Mouse (Mus musculus): Measurements from ENCODE around the gene Asb15. TPM values are rescaled to one million over a fixed set of nuclear protein-coding genes. Genes with fewer than 3 reads are reported as not detected.

Gene Asb15
- polyA plus RNA-seq, 2 experiments from 2014 or later: not detected

GRCm38 (mm10) chr6:24568963-24569362 lies 41.0 kb downstream of the Asb15 start:
- no peak for ATAC-seq

DNA sequence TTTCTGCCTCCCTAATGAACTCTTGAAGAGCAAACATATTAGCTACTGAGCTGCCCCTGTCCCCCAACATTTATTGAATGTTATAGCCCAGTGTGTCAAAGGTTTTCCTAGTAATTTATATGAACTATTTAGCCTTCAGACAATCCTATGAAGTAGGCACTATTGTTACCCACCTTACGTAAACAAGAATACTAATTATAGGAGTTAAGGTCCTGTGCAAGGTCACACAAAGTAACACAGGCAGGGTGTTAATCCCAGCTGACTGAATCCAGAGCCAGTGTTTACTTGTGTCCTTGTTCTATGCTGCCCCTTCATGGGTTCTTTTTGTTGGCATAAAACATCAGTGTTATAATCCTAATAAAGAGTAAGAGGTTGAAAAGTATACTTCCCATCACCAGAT lies 41.8 kb downstream of the Asb15 start:
- ATAC-seq: no peak

GRCm38 (mm10) chr6:24570278-24570677 lies 42.3 kb downstream of the Asb15 start:
- ATAC-seq: no peak

DNA sequence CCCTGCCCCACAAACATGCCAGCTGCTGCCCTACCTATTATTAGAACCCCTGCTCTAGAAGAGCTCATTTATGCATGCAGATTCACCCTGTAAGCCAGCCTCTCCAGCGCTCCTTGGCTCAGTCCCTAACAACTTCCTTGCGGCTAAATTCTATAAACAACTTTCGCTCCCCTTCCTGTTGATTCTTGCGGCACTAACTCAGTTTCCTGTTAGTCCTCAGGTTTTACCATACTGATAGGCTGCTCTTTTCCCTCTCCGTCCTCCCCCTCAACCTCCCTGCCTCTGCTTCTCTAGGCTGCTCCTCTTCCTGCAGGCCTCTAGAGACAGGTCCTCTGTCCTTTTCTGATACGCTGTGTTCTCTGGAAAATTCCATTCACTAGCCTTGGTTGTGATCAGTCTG lies 43.2 kb downstream of the Asb15 start:
- ATAC-seq: no peak

DNA sequence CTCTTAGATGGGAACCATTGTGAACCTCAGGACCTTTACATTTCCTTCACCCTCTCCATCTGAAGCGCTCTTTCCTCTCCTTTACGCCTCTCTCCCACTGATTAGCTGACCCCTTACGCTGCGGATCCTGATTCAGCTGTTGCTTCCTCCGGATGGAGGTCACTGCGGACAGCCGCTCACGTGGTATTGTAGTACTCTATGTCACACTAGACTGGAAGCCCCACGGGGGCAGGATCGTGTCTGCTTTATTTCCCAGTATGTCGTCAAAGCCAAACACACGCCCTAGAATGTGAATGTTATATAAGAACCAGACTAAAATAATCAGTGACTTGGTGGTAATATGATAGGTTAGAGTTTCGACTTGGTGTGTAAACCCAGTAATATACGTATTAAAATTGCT lies 44.5 kb downstream of the Asb15 start:
- ATAC-seq: no peak

GRCm38 (mm10) chr6:24573319-24573718 lies 45.4 kb downstream of the Asb15 start:
- ATAC-seq: no peak

- no peak for ATAC-seq
These were observed 55.5 kb downstream of the Asb15 start for GRCm38 (mm10) chr6:24583456-24583855.

GRCm38 (mm10) chr6:24585431-24586310 lies 57.7 kb downstream of the Asb15 start:
- no peak for ATAC-seq

DNA sequence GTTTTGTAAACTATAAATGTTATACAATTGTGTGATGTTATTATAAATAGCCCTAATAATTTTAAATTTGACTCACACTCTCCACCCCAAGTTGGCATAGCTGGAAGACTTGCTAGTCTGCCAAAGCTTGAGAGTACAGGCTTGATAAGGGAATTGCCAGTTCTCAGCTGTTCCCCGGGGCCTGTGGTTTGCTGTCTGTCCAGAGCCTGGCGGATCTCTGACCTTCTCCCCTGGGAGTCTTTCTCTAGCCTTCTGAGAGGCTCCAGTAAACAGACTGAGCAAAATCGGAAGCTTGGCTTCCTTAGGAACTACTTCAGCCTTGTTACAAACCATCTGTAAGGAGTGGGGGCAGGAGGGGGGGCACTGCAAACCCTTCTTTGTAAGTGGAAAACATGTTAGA lies 58.9 kb downstream of the Asb15 start:
- ATAC-seq: no peak

GRCm38 (mm10) chr6:24590282-24590681 lies 62.3 kb downstream of the Asb15 start:
- ATAC-seq: no peak

DNA sequence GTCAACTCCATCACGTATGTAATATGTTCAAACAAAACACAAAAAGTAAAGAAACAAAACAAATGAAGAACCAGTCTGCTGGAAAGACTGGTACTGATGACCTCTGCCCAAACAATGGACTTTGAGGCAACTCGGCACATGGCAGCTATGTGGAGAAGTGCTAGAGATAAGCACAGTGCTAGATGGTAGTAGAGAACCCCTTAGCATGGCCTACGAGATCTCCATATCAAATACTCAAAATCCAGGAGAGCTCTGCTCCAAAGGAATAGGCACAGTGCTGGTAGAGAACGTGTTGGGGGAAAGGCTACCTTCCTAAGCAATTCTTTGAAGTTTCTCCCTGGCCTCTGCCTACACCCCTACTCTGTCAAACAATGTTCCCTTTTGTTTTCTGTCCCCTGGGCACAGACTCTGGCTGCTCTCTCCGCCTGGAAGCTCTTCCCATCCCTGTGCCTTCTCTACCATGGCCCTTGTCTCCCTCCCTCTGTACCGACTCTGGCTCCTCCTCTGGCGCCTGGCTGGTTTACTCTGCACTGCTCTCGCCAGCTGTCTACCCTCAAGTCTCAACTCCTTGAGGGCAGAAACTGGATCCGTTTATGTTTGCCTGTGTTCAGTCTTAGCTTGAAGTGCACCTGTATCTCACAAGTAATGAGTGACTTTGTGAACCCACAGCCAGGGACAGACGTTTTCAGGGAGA lies 63.7 kb downstream of the Asb15 start:
- ATAC-seq: no peak

DNA sequence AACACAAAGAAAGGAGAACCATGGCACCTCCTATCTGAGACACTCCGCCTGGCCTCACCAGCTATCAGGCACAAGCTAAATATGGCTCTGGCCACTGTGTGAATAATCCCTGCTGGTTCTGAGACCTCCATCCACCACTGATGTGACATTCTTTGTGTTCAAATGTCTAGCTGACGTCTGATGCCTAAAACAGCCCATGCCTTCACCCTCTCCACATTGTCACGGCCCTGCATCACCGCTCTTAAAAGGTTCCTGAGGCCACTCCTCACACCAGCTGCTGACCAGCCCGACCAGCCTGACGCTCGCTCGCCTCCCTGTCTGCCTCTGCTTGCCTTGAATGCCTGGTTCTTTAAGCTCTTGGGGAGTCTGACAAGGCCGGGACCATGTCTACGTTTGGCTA lies 69.6 kb downstream of the Asb15 start, which contains the start of gene Lmod2:
Gene Lmod2, plus strand, starts transcription at position 263 of the 400 bp plus-strand sequence.
- no peak for ATAC-seq

DNA sequence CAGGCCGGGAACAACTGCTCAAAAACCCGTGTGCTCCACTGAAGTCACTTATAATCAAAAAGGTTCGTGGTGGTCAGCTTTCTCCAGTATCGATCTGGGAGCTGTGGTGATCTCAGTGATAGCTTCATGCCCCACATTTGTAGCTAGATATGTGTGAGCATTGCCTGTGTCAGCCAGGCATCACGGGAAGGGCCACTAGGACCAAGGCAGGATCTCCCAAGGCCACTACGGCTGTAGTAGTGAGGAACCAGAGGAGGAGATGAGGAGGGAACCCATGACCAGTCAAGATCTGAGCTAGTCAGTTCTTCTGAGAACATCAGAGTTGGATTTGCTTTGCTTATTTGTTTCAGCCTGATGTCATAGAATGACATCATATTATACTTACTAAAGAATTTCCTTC lies 71.2 kb downstream of the Asb15 start:
- ATAC-seq: no peak

DNA sequence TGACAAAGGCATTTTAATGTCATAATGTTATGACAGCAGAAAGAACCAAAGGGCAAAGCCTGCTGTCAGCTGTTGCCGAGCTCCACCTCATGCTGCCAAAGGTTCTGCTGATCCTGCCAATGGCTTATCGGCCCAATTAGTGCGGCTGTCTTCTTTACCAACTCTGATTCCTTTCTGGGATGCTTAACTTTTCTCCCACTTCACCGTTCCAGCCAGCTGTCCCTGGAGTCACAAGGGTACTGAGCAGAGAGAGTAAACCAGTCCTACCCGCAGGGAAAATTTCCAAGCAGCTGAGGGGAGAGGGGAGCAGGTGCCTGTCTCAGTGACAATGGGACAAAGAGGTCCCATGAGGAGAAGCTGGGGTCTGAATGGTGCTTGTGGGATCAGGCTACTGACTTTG lies 71.7 kb downstream of the Asb15 start:
- ATAC-seq: no peak

DNA sequence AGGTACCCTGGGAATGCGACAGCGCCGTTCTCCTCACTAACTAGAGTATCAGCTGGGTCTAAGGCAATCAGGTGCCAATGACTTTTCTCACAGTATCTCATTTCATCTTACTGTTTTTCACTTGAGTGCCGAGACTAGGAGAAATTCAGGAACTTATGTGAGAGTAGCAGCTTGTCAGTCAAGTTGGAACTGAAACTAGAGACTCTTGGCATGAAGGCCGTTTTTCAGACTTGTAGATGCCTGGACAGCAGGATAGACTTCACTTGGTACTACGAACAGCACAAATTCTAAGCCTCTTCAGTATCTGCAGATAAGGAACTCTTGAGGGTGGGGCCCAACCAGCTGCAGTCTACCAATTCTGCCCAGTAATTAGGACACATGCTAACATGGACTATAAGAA lies 72.2 kb downstream of the Asb15 start:
- ATAC-seq: no peak

GRCm38 (mm10) chr6:24600726-24601125 lies 72.8 kb downstream of the Asb15 start:
- no peak for ATAC-seq

GRCm38 (mm10) chr6:24601668-24602067 lies 73.7 kb downstream of the Asb15 start:
- ATAC-seq: no peak

DNA sequence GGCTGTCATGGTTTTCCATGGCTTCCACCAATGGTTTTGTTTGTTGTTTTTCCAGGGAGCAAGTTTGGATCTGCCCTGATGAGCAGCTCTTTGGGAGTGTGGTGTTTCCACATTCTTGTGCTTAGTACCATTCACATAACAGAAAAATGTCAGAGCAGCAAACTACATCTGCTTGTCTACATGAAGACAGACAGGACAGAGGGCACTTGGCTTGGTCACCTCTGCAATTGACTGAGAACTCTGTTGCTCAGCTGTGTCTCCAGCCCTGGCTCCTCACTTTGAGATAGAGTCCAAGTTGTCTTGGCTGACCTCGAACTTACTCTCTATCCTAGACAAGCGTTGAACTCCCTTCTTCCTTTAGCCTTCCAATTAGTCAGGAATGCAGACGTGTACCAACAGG lies 74.4 kb downstream of the Asb15 start:
- no peak for ATAC-seq

- no peak for ATAC-seq
These were observed 75.0 kb downstream of the Asb15 start for GRCm38 (mm10) chr6:24602993-24603392.

DNA sequence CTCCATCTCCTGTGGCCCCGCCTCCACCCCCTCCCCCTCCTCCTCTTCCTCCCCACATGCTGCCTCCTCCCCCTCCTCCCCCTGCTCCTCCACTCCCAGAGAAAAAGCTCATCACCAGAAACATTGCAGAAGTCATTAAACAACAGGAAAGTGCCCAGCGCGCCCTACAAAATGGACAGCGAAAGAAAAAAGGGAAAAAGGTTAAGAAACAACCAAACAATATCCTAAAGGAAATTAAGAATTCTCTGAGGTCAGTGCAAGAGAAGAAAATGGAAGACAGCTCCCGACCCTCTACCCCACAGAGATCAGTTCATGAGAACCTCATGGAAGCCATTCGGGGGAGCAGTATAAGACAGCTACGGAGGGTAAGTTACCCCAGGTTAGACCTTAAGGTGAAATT lies 76.3 kb downstream of the Asb15 start:
- ATAC-seq: no peak

GRCm38 (mm10) chr6:24605631-24606030 lies 77.7 kb downstream of the Asb15 start:
- no peak for ATAC-seq

- ATAC-seq: no peak
These were observed 78.6 kb downstream of the Asb15 start for GRCm38 (mm10) chr6:24606512-24606911.

DNA sequence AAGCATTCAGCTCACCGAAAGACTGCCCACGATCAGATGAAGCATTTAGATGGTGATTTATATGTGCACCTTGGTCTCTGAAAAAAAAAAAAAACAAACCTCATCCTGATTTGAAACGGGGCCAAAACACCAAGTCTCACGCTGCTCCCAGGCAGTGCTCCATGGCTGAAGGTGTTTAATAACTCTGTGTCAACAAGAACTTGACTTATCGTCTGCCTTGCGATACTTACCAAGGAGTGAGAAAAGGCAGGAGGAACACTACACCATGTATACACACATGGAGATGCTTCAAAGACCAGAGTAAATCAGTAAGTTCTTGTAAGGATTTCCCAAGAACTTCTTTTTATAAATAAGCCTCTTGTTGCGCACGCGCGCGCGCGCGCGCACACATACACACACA lies 79.6 kb downstream of the Asb15 start:
- ATAC-seq: no peak

- ATAC-seq: no peak
These were observed 80.2 kb downstream of the Asb15 start for GRCm38 (mm10) chr6:24608129-24608528.
